Mouse (Mus musculus) myocyte (in vitro differentiated cells): ENCODE measurements at regions not wholly inside any gene's neighbourhood (a gene's known extent, or its start where the extent isn't known, plus 50 kb on each side); places are given as distances from the start of the nearest gene placed in this dataset.
A peak's percentile ranks its signal among the peaks of the same experiment; 100 is the strongest.

Experiments used
- H3K27me3 ChIP-seq: one replicate; pipeline ENCODE4 v1.6.1; 2011; ENCODE audit not compliant: control insufficient read depth, insufficient read depth, insufficient read length
- H3K36me3 ChIP-seq: one replicate; pipeline ENCODE4 v1.6.1; 2011; ENCODE audit not compliant: control insufficient read depth, insufficient read depth
- H3K4me2 ChIP-seq: one replicate; pipeline ENCODE4 v1.6.1; 2011; ENCODE audit warnings: low read depth, control low read depth
- H3K4me3 ChIP-seq: one replicate; pipeline ENCODE4 v1.5.1; 2011; ENCODE audit warnings: mild to moderate bottlenecking, control low read depth, moderate library complexity
- H3K79me2 ChIP-seq: one replicate; pipeline ENCODE4 v1.6.1; 2011; ENCODE audit not compliant: control insufficient read depth, insufficient read depth
- H3ac ChIP-seq: one replicate; pipeline ENCODE4 v1.6.1; 2011; ENCODE audit not compliant: control insufficient read depth, insufficient read length
- CEBPB ChIP-seq: IDR thresholded peaks from 2 replicates; pipeline ENCODE4 v1.6.1; 2011; ENCODE audit warnings: mild to moderate bottlenecking, moderate library complexity; ENCODE audit not compliant: poor library complexity, insufficient read depth, severe bottlenecking
- E2F4 ChIP-seq: IDR thresholded peaks from one replicate; pipeline ENCODE4 v1.6.1; 2011; ENCODE audit warnings: mild to moderate bottlenecking, control low read depth, moderate library complexity; ENCODE audit not compliant: insufficient read depth
- MAX ChIP-seq: IDR thresholded peaks from one replicate; pipeline ENCODE4 v1.6.1; 2011; ENCODE audit warnings: low read depth, mild to moderate bottlenecking, control low read depth
- MYOD1 ChIP-seq, 3 experiments: IDR thresholded peaks; one replicate each; pipeline ENCODE4 v1.6.1; 2011; ENCODE audit warnings: control low read depth in 2 of 3, low read depth in 2 of 3, mild to moderate bottlenecking in 2 of 3, moderate library complexity in 1 of 3; ENCODE audit not compliant: insufficient read length in 2 of 3, control insufficient read depth in 1 of 3
- MYOG ChIP-seq, 3 experiments: IDR thresholded peaks; one replicate each; pipeline ENCODE4 v1.6.1; 2011; ENCODE audit warnings: control low read depth in 2 of 3, low read depth in 2 of 3, mild to moderate bottlenecking in 2 of 3; ENCODE audit not compliant: insufficient read length in 2 of 3, control insufficient read depth in 1 of 3, insufficient read depth in 1 of 3
- POLR2A ChIP-seq: IDR thresholded peaks from one replicate; pipeline ENCODE4 v1.6.1; 2011; ENCODE audit warnings: low read depth, mild to moderate bottlenecking, control low read depth, moderate library complexity; ENCODE audit not compliant: insufficient read length
- POLR2AphosphoS2 ChIP-seq: IDR thresholded peaks from one replicate; pipeline ENCODE4 v1.6.1; 2011; ENCODE audit warnings: low read depth, control low read depth; ENCODE audit not compliant: insufficient read length
- REST ChIP-seq: IDR thresholded peaks from one replicate; pipeline ENCODE4 v1.6.1; 2011; ENCODE audit warnings: mild to moderate bottlenecking, control low read depth, moderate library complexity; ENCODE audit not compliant: insufficient read depth, insufficient read length
- SRF ChIP-seq: IDR thresholded peaks from one replicate; pipeline ENCODE4 v1.6.1; 2011; ENCODE audit warnings: low read depth; ENCODE audit not compliant: control insufficient read depth, insufficient read length
- TCF12 ChIP-seq: IDR thresholded peaks from one replicate; pipeline ENCODE4 v1.6.1; 2011; ENCODE audit warnings: mild to moderate bottlenecking, control low read depth; ENCODE audit not compliant: poor library complexity, insufficient read depth, severe bottlenecking
- TCF3 ChIP-seq: IDR thresholded peaks from one replicate; pipeline ENCODE4 v1.6.1; 2011; ENCODE audit warnings: low read depth, control low read depth; ENCODE audit not compliant: insufficient read length
- USF1 ChIP-seq: IDR thresholded peaks from one replicate; pipeline ENCODE4 v1.6.1; 2011; ENCODE audit warnings: low read depth, mild to moderate bottlenecking, control low read depth, moderate library complexity

DNA sequence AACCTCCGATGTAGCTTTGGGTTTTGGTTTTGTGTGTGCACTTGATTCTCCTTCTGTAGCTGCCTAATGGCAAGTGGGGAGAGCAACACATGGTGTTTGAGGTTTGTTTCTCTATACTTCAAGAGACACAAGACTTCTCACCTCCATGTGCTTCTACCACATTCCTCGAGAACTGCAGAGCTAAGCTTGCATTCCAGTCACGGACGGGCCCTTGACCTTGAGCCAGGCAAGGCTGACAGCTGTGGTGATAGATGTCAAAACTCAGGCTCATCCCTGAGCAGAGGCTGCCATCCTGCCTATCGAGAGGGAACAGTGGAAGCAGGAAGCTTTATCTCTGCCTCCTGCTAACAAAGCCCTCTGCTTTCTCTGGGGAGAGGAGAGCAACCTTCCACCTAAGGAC is 59.2 kb upstream of the Rpl36-ps4 start:
- Histone ChIP-seq H3K4me3 (no peak overlapping the region), H3K4me2 (no peak overlapping the region), H3ac (no peak overlapping the region), H3K79me2 (no peaks in the 10 kb centered on the region), H3K36me3 (no peaks in the 10 kb centered on the region), H3K27me3 (no peaks in the 10 kb centered on the region)
- TF ChIP-seq USF1 = no peak
- TF ChIP-seq POLR2AphosphoS2 = no peak
- peak in 1 of 3 experiments; percentile 42 for TF ChIP-seq MYOG (IDR thresholded peaks at IDR 0.05; ENCODE audit: control insufficient read depth in 1 of 3, insufficient read depth in 1 of 3, insufficient read length in 2 of 3, low read depth in 2 of 3)
- TF ChIP-seq SRF = no peak
- no peak for TF ChIP-seq TCF12
- no peak for TF ChIP-seq MAX
- TF ChIP-seq MYOD1 (IDR thresholded peaks at IDR 0.05; ENCODE audit: control insufficient read depth in 1 of 3, insufficient read length in 2 of 3, low read depth in 2 of 3) = peak in 2 of 3 experiments; percentile 53 to 56

DNA sequence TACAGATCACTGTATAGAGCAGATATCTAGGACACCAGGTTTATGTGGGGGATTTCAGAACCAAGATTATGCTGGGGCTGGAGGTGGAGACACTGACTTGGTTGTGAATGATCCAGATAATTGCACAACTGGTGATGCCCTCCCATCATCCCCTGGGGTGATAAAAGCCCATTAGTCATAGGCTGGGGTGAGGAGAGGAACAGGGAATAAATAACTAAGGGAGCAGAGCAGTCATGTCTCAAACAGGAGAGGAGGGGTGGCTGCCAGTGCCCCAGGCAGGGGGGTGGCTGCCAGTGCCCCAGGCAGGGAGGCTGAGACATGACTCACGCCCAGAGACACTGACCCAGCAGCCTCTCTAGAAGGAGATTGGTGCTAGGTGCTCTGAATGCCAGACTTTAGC is 53.7 kb upstream of the Kcnk12 start:
- Histone ChIP-seq H3K27me3 (no peaks in the 10 kb centered on the region), H3K4me2 (peak overlapping the region; percentile 74), H3K79me2 (no peaks in the 10 kb centered on the region), H3K36me3 (no peaks in the 10 kb centered on the region), H3K4me3 (no peak overlapping the region), H3ac (no peak overlapping the region)
- TF ChIP-seq POLR2AphosphoS2 (peak; percentile 14), POLR2A (peak; percentile 47), CEBPB (peak; percentile 99), MAX (no peak), MYOD1 (IDR thresholded peaks at IDR 0.05; ENCODE audit: control insufficient read depth in 1 of 3, insufficient read length in 2 of 3, low read depth in 2 of 3) (peak in 1 of 3 experiments; percentile 26)

DNA sequence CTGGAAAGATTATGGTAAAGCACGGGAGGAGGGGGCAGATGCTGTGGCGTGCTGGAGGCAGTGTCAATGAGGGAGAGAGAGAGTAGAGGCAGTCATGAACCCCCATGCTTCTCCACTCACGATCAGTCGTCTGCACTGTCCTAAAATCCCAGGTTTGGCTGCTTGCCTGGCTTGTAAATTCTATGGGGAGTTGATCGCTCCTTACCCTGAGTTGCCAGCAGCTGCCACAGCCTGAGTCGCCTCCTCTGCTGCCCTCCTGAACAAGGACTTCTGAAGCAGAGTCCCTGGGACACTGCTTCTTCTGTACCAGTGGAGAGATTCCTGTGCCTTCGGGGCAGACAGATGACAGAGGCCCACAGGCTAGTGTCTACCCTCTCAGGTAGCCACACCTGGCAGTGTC is 52.1 kb upstream of the Kcnk12 start:
- no peaks in the 10 kb centered on the region for H3K27me3 ChIP-seq
- no peak overlapping the region for H3K4me3 ChIP-seq
- TF ChIP-seq MAX (no peak), MYOG (IDR thresholded peaks at IDR 0.05; ENCODE audit: control insufficient read depth in 1 of 3, insufficient read depth in 1 of 3, insufficient read length in 2 of 3, low read depth in 2 of 3) (peak in 2 of 3 experiments; percentile 11 to 25), POLR2A (no peak), TCF12 (no peak), CEBPB (no peak), SRF (no peak), POLR2AphosphoS2 (no peak), REST (no peak), MYOD1 (IDR thresholded peaks at IDR 0.05; ENCODE audit: control insufficient read depth in 1 of 3, insufficient read length in 2 of 3, low read depth in 2 of 3) (peak in 1 of 3 experiments; percentile 77), E2F4 (no peak), TCF3 (no peak)
- no peak overlapping the region for H3ac ChIP-seq
- no peaks in the 10 kb centered on the region for H3K36me3 ChIP-seq
- peak overlapping the region; percentile 74 for H3K4me2 ChIP-seq
- no peaks in the 10 kb centered on the region for H3K79me2 ChIP-seq

DNA sequence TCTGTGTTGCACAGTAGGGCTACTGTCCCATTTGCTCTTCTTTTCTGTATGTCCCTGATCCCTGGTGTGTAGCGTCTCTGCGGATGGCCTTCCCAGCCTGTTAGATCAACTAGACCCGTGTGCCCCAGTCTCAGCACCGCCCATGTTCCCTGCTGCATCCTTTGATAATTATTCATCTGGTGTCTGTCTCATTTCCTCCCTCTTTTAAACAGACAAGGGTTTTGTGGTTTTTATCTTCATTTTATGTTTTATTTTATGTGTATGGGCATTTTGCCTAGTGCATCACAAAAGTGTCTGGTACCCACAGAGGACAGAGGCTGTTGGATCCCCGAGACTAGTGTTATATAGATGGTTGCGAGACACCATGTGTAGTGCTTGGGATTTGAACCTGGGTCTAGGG is 51.6 kb upstream of the Kcnk12 start:
- no peak overlapping the region for H3ac ChIP-seq
- H3K4me3 ChIP-seq = no peak overlapping the region
- TF ChIP-seq REST = no peak
- H3K27me3 ChIP-seq = no peaks in the 10 kb centered on the region
- peak overlapping the region; percentile 74 for H3K4me2 ChIP-seq
- H3K79me2 ChIP-seq = no peaks in the 10 kb centered on the region
- no peaks in the 10 kb centered on the region for H3K36me3 ChIP-seq

DNA sequence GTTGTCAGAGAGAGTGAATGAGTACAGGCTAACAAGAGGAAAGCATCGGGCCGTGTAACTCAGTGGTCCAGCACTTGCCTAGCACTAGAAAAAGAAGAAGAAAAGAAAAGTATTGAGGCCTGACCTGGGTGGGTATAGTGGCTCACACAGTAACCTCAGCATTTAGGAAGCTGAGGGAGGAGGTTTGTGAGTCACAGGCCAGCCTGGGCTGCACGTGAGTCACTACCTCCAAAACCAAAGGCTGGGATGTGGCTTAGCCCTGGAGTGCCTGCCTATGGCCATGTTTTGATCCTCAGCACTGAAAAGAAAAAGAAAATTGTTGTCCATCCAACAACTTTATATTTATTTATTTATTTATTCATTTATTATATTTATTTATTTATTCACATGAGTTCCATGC is 51.2 kb upstream of the Kcnk12 start:
- Histone ChIP-seq H3K4me3 (no peak overlapping the region), H3ac (no peak overlapping the region), H3K79me2 (no peaks in the 10 kb centered on the region), H3K36me3 (no peaks in the 10 kb centered on the region), H3K27me3 (no peaks in the 10 kb centered on the region), H3K4me2 (peak overlapping the region; percentile 74)
- TF ChIP-seq POLR2AphosphoS2 (no peak), USF1 (no peak), MAX (no peak), E2F4 (no peak), CEBPB (no peak), MYOG (IDR thresholded peaks at IDR 0.05; ENCODE audit: control insufficient read depth in 1 of 3, insufficient read depth in 1 of 3, insufficient read length in 2 of 3, low read depth in 2 of 3) (no peak), TCF3 (no peak), REST (no peak), SRF (no peak), TCF12 (no peak), MYOD1 (IDR thresholded peaks at IDR 0.05; ENCODE audit: control insufficient read depth in 1 of 3, insufficient read length in 2 of 3, low read depth in 2 of 3) (no peak), POLR2A (no peak)
